Mouse (Mus musculus) c-Kit-negative CD71-positive TER-119-positive erythroid progenitor cells, embryonic 14.5 days (primary cell): Measurements from ENCODE around the gene Xylb.

Source experiments
- DNase-seq: peaks from one replicate; pipeline ENCODE4 v3.0.0-alpha.2; 2013; ENCODE audit warnings: low read depth, low spot score

The Xylb gene

DNA sequence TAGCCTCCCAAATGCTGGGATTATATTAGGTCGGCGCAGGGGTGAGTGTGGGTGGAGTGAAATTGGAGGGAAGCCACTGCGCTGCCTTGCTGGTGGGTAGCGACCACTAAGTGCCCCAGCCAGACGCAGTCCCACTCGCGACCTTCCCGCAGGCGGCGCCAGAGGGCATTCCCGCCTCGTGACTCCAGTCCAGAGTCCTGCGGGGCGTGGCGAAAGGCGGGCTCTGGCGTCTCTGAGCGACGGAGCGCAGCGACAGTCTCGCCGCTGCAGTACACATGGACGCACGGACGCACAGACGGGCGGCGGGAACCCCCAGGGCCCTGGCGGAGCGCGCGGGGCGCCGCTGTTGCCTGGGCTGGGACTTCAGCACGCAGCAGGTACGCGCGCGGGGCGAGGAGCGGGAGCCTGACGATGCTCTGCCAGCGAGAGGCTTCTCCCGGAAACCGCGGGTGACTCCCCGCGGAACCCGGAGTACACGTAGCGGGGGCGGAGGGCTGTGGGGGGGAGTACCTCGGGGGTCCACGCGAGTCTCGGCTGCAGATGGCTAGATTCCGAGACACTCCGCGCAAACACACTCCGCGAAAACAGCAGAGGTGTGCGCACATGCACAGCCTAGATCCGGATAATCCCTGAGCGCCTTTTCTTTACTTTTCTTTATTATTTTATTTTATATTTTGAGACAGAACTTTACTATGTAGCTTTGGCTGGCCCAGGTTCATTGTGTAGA, at the start of gene Xylb:
Gene Xylb, plus strand, starts transcription at position 51 of the 727 bp plus-strand sequence.
- DNase-seq: peak; percentile 57

- no peak for DNase-seq
Observed at GRCm38 (mm10) chr9:119309067-119309466, 48.1 kb upstream of the Xylb start.

GRCm38 (mm10) chr9:119313096-119313495, 44.1 kb upstream of the Xylb start:
- DNase-seq: no peak

DNA sequence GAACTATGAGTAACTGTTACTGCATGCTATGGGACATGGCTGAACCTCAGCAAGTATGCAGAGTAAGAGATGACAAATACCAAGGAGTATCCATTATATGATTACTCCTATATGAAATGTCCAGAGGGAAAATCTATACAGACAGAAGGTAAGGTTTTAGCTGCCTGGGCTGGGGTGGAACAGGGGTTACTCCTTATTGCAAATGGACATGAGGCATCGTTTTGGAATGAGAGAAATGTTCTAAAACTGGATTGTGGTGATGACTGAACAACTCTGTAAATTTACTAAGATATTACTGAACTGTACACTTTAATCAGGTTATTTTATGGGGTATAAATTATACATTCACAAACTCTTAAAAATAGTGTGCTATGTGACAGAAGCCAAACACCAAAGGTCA, 38.3 kb upstream of the Xylb start:
- DNase-seq: no peak

DNA sequence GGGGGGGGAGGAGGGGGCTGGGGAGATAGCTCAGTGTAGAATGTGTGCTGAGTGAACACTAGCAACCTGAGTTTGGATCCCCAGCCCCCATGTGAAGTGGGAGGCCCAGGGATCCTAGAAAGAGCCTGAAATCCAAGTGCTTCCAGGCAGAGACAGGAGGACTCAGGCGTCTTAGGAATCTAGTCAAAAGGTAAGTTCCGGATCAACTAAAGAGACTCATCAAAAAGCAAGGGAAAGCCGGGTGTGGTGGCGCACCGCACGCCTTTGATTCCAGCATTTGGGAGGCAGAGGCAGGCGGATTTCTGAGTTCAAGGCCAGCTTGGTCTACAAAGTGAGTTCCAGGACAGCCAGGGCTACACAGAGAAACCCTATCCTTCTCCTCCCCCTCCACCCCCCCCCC, 36.7 kb upstream of the Xylb start:
- no peak for DNase-seq

DNA sequence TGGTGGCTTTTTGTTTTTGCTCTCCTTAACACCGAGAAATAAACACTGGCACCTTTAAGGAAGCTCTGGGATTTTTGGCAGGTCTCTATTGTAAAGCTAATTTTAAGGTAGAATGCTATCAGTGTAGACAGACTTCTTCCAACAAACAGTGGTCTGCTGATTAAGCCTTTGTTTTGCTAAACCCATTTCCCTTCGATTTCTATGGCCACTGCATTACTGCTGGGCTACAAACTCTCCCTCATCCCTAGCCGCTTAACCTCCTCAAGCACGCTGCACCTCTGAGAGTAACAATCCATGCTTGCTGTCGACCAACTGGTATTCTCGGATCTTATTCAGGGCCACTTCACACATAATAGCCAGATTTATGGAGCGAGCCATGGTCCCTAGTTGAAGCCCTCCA, 36.2 kb upstream of the Xylb start:
- DNase-seq: no peak

DNA sequence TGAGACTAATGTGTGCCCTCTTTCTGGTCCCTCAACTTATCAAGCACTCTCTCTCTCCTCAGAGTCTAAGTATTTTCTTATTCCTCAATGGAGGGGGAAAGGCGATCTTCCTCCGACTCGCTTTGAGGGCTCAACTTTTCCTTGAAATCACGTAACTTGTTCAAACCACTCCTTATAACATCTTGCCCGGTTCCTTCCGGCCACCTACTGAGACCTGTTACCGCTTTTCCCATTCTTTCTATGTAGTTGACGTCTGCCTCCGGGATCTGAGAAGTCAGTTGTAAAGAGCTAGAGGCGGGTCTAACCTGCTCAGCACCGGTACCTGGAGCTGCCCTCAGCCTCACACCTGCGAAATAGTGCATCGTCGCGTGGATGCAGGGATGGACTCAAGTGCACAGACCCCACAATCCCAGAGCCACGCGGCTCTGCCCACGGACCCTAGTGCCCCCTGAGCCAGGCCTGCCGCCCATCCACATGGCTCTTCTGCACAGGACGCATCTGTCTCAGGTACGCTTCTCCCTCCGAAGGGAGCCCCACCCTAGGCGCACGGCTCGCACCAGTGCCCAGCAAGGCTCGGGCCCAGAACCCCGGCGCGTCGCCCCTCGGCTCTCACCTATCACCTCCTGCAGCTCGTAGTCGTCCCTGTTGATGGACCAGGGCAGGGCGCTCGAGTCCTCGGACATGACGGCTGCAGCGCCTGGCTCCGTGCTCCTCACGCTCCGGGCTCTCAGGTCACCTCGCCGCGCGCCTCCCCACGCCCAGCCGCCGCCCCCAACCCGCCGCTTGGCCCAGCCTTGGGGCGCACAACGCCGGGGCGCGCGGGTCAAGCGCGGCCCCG, 35.6 kb upstream of the Xylb start:
- DNase-seq: no peak

DNA sequence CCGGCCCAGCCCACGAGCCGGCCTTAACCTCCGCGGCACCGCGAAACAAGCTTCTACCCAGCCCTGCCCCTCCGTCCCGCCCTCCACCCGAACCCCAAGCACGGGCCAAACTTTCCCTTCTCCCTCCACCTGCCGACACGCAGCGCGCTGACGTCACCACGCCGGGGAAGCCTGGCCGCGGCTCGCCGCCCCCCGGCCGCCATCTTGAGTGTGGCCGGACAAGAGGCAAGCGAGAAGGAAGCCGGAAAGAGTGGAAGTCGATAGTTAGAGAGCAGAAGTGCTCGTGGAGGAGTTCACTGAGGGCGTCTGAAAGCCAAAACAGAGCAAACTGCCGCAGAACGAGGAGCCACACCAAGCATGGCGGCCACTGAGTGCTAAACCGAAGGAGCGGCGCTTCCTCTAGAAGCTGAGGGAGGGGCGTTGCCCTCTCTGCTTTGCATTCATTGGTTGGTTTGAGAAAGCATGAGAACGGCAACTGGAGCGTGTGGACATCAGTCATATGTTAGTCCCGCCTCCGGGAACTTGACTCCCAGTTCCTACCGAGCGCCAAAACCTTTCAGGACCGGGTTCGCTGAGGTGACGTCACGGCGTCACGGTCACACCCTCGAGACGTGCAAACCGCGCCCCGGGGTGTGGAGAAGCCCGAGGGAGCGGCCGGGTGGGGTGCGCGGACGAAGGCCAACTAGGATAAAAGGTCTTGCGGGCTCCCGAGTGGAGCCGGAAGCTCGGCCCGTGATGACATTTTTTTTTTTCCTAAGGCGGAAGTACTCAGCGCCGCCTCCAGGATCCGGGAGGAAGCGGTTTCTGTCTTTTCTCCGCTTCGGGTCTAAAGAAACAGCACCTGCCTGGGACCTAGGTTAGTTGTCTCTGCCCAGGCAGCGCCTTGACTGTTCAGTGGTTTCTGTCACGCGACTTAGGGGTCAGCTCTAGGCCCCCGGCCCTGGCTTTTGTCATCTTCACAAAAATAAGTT, 34.6 kb upstream of the Xylb start, which contains the start of gene Oxsr1:
Gene Oxsr1, minus strand, starts transcription at position 139 of the 971 bp plus-strand sequence.
- peak; percentile 99 for DNase-seq

DNA sequence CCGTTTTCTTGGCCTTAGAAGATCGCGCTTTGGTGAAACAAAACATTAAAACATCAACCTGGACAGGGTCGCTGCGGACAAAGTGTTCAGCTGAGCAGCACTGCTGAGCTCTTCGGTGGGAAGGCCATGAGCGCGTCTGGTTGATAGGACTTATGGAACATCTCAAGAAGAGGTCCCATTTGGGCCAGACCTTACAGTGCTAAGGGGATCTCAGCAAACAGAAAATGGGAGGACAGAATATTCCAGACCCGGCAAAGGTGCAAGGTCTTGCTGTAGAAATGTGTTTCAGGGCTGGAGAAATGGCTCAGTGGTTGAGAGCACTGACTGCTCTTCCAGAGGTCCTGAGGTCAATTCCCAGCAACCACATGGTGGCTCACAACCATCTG, 33.9 kb upstream of the Xylb start:
- DNase-seq: no peak

DNA sequence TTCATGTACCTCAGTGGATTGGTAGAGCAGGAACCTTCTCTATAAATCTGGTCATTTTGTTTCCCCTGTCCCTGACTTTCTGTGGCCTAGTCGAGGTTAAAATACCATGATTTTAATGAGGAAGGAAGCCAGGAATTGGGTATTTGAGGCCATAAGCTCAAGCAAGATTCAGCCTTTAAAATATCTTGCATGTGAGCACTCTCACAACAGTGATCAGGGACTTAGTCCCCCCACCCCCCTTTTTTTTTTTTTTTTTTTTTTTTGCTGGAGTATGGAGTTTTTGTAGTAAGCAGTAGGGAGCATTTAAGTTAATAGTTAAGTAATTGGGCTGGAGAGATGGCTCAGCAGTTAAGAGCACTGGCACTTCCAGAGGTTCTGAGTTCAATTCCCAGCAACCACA, 33.1 kb upstream of the Xylb start:
- DNase-seq: no peak

DNA sequence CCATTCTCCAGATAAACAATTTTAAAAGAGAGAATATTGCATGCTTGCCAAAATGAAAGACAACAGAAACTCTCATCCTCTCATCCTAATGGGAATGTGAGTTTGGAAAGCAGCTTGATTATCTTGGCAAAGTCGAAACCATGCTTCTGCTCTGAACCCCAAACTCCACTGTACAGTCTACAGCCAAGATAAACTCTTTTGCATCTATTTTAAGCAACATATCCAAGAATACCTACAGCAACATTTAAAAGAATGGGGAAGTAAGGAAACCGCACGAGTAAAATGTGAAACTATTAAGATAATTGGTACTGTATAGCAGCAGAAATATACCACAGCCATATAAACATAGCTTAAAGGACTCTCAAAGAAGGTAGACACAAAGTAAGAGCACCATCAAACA, 28.7 kb upstream of the Xylb start:
- DNase-seq: no peak

DNA sequence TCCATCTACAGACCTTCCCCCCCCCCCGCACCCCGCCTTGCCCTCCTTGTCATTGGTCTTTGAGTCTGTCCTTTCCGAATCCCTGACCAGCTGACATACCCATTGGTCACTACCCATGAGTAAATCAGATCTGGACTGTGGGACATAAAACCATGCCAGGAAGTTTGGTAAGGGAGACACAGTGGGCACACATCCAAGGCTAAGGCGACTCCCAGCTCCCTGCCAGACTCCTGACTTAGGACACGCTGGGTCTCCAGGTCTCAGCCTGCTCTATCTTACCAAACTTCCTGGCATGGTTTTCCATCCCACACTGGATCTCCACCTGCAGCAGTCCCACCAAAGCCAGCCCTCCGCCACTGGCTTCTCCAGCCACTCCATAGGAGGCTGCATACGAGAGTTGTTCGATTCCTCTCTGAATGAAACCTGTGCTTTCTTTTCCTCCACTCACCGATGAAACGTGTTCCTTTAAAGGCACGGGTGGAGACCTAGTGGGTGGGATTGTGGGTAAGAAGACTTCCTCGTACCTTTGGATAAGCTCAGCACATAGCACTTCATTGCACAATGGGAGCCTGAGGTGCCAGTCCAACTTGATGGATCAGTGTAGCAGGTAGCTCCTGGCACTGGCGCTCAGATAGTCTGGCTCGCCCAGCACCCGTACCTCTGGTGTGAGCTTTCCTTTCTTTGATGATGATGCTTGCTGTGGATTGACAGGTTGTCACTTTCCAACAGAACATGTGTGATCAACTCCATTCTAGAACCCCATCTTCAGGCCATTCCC, 26.8 kb upstream of the Xylb start:
- no peak for DNase-seq

DNA sequence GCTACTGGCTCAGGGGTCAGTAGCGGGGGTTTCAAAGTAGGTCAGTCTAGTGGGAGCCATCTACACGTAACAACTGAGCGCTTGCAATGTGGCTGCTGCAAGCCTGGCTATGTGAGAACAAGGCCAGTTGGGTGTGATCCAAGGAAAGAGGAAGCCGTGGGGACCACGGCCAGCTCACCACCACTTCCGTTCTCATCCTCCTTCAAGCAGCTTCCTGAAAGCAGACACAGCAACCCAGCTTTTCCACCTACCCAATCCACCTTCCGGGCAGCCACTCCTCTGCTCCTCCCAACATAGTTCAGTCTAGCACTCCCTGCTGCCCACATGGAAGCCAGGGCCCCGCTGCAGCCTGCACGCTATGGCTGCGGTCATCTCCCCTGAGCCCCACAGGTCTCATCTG, 22.9 kb upstream of the Xylb start:
- no peak for DNase-seq

- DNase-seq: no peak
Observed at GRCm38 (mm10) chr9:119334834-119335233, 22.3 kb upstream of the Xylb start.

- DNase-seq: no peak
Observed at GRCm38 (mm10) chr9:119335571-119335970, 21.6 kb upstream of the Xylb start.

GRCm38 (mm10) chr9:119337842-119338241, 19.3 kb upstream of the Xylb start:
- no peak for DNase-seq

GRCm38 (mm10) chr9:119338350-119338749, 18.8 kb upstream of the Xylb start:
- DNase-seq: no peak

GRCm38 (mm10) chr9:119339106-119339505, 18.1 kb upstream of the Xylb start:
- no peak for DNase-seq

DNA sequence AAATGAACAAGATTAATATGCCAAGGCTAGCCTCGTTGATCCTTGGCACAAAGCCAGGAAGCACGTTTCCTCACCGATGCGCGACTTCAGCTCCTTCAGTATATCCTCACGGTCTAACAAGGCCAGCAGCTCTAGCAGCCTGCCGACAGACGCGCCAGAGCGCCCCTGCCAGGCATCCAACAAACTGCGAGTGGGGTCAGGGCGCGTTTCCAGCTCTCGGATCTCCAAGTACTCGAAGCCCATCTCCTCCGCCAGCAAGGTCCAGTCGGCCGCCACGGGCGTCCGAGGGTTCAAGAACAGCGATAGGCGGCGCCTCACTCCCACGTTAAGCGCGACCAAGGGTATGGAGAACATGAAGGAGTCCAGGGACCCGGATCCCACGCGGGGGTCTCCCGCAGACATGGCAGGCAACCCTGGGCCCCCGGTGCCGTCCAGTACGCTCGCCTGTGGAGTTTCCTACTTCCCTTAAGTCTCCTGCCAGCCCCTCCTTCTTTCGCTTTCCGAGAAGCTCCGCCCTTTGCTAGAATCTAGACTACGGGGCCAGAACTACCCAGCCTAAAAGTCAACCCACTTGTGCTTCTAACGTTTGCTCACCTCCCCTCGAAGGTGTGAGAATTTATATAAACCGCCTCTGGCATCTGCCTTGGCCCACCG, 17.5 kb upstream of the Xylb start, which contains the start of gene Acaa1a:
Gene Acaa1a, plus strand, starts transcription at position 119 of the 654 bp plus-strand sequence.
- peak; percentile 74 for DNase-seq

- DNase-seq: no peak
Observed at GRCm38 (mm10) chr9:119340212-119340580, 17.0 kb upstream of the Xylb start.
